Mouse (Mus musculus) bone marrow, adult 2 months (tissue): ENCODE measurements around the gene Fto.

Source experiments
- CTCF ChIP-seq: fragments of 200-500 bp; IDR thresholded peaks from 2 replicates; pipeline ENCODE4 v1.5.1; 2011; ENCODE audit warnings: low read length, control low read depth; ENCODE audit not compliant: control insufficient read depth, insufficient read depth
- POLR2A ChIP-seq: fragments of 200-500 bp; IDR thresholded peaks from 2 replicates; pipeline ENCODE4 v1.6.1; 2011; ENCODE audit warnings: low read depth, mild to moderate bottlenecking, control low read depth, low read length, borderline replicate concordance; ENCODE audit not compliant: control insufficient read depth

DNA sequence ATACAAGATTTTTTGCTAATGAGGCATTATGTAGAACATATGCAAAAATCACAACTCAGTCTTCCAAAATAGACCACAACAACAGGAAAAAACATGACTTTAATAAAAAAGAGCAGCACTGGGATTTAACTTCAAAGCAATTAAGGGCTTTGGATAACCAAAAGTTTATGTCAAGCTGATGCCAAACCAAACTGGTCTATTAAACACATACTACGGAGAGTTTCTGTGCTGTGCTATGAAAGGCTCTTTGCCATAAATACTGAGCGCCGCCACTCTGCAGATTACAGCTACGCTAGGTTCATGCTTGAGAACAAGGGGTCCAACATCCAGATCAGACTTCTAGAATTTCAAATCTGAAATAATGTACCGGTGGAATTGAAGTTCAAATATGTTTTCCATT is 17.5 kb upstream of the Fto start:
- no peak for TF ChIP-seq POLR2A
- TF ChIP-seq CTCF, result no peak
